Mouse (Mus musculus) cerebellum, adult 2 months (tissue): ENCODE results near the gene Atp6v0d1.

Source experiments
- CTCF ChIP-seq: fragments of 200-500 bp; IDR thresholded peaks from 2 replicates; pipeline ENCODE4 v1.5.1; 2011; ENCODE audit warnings: low read depth, mild to moderate bottlenecking, control low read depth, low read length, moderate library complexity, borderline replicate concordance; ENCODE audit not compliant: insufficient read depth
- POLR2A ChIP-seq: fragments of 200-500 bp; IDR thresholded peaks from 2 replicates; pipeline ENCODE4 v1.6.1; 2011; ENCODE audit warnings: low read length, control low read depth, borderline replicate concordance; ENCODE audit not compliant: insufficient read depth

DNA sequence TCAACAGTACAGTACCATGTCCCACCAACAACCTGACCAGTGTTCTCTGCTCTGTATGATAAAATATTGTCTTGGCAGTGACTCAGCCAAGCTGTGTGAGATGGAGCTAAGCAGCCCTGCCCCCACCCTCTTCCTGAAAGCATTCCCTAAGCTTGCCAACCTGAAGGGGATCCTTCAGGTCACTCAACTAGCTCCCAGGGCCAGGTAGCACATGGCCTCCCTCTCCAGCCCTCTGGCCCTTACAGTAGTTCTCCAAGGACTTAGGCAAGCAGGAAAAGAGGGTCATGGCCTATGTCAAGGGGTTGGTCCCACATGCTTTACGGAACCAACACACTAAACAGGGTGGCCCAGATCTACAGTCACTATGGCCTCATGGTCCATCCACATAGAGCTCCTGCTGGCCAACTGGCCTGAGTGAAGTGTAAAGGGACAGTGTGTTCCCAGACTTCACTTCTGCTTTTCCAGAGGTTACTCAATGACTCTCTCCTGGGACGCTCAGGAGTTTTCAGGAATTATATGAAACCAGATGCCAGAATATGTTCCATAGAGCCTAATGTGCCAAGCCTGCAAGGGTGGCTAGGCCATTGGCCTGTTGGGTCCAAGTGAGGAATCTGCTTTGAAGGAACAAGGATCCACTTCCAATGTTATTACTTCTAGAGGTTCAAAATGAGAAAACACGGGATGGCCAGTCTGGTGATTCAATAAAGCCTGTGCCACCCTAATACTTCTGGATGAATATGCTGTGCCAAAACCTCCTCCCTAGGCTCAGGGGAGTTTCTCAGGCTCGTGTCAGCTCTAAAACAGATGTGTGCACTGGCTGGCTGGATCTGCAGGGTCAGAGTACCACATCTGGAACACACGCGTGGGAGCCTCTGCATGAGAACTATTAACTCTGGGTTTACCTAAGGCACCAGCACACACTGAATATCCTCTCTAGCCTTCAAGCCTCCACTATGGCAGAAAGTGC, 19.2 kb downstream of the Atp6v0d1 start:
- TF ChIP-seq POLR2A (no peak), CTCF (no peak)
